Mouse (Mus musculus): ENCODE measurements around the gene Vmn2r114. TPM values are rescaled to one million over a fixed set of nuclear protein-coding genes. Genes with fewer than 3 reads are reported as not detected.
"Not testable (repeated sequence)": the region's sequence is repeated elsewhere in the genome, so short reads cannot be mapped to it uniquely, and the experiment has no call there.

The Vmn2r114 gene
- total RNA-seq (2021): under 1 TPM in 1 of 2 experiments, not detected in 1; 0.05 TPM

DNA sequence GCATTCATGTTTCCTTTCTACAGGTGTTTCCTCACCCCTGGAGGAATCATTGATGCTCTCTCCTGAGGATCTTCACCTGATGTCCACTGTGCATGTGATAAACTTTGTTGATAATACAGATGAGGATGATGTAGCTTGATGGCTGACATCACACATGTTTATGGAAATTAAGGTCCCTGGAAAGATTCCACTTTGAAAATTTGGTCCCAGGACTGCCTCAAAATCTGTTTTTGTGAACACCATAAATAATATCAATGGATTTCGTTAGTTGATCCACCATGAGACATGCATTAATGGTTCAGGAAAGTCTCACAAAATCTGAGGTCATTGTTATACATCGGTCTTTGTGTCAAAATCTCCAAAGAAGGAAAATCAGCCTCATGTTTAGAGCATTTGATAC lies at the start of gene Vmn2r114:
Gene Vmn2r114 (minus strand): TSS at position 101 of the 400 bp plus-strand sequence.
- not testable (repeated sequence) for DNase-seq

DNA sequence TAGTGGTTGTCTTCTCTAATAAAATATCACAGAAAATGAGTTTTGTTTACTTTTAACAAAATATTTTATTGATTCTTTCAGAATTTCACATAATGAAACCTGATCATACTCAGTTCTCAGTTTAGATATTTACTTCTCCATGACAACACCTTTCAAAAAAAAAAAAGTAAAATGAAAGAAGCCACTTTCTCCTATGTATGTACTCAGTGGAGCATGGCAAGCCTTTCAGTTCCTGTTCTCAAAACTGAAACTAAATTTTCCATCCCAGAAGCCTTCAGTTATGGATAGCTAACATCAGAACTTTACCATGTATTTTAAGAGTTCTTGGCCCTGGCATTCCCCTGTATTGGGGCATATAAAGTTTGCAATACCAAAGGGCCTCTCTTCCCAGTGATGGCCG lies 39.3 kb upstream of the Vmn2r114 start:
- no peak for DNase-seq

DNA sequence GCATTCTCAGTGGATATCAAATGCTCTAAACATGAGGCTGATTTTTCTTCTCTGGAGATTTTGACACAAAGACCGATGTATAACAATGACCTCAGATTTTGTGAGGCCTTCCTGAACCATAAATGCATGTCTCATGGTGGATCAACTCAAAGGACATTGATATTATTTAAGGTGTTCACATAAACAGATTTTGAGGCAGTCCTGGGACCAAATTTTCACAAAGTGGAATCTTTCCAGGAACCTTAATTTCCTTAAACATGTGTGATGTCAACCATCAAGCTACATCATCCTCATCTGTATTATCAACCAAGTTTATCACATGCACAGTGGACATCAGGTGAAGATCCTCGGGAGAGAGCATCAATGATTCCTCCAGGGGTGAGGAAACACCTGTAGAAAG lies 31.1 kb upstream of the Vmn2r114 start, which contains the start of gene Vmn2r115:
Gene Vmn2r115 (plus strand): TSS at position 301 of the 400 bp plus-strand sequence.
- DNase-seq: not testable (repeated sequence)

DNA sequence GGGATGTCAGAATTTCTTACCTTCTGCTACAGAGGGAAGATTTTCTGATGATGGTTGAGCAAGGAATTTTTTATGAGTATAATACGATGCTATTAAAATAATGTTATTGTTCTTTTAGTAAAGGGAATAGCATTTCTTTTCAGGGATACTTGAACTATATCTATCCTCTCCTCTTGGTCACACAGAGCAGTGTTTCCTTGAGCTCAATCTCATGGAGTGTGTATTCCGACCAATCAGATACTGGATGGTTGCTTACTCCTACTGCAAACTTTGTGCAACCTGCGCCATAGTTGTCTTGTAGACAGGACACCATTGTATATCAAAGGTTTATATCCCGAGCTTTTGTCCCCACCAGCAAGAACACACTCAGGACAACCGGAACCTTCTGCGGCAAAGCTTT lies 18.3 kb upstream of the Vmn2r114 start:
- DNase-seq: no peak

Other genes starting within 250 kb of the Vmn2r114 start
- gene Zfp40, start 119.3 kb downstream of the Vmn2r114 start, total RNA-seq (2021): 10 to 100 TPM; 25.2 to 25.8 TPM
- not detected for gene Vmn2r115, start 31.2 kb upstream of the Vmn2r114 start, total RNA-seq (2021)
- not detected for gene Vmn2r116, start 72.1 kb upstream of the Vmn2r114 start, total RNA-seq (2021)
- not detected for gene Vmn2r117, start 167.2 kb upstream of the Vmn2r114 start, total RNA-seq (2021)

All from layer of hippocampus, postnatal 36 days (tissue).